Mouse (Mus musculus) thymus, adult 2 months (tissue): ENCODE measurements at regions not wholly inside any gene's neighbourhood (a gene's known extent, or its start where the extent isn't known, plus 50 kb on each side); places are given as distances from the start of the nearest gene placed in this dataset.

ENCODE experiments used
- DNase-seq: peaks from one replicate; pipeline ENCODE4 v3.0.0; 2021
- H3K27ac ChIP-seq: fragments of 200-500 bp; 2 replicates; pipeline ENCODE4 v1.5.1; 2012; ENCODE audit warnings: low read length, control low read depth; ENCODE audit not compliant: control insufficient read depth, insufficient read depth
- H3K27me3 ChIP-seq: fragments of 200-500 bp; 2 replicates; pipeline ENCODE4 v1.6.1; 2012; ENCODE audit warnings: mild to moderate bottlenecking, low read length, moderate library complexity, mixed read lengths; ENCODE audit not compliant: control insufficient read depth, insufficient read depth
- H3K36me3 ChIP-seq: fragments of 200-500 bp; 2 replicates; pipeline ENCODE4 v1.6.1; 2012; ENCODE audit warnings: mild to moderate bottlenecking, low read length, moderate library complexity; ENCODE audit not compliant: control insufficient read depth, insufficient read depth
- H3K4me1 ChIP-seq: fragments of 200-500 bp; replicated peaks from 2 replicates; pipeline ENCODE4 v1.6.1; 2012; ENCODE audit warnings: low read length; ENCODE audit not compliant: control insufficient read depth, insufficient read depth
- H3K4me3 ChIP-seq: fragments of 200-500 bp; 2 replicates; pipeline ENCODE4 v1.5.1; 2012; ENCODE audit warnings: mild to moderate bottlenecking, low read length, control low read depth, moderate library complexity; ENCODE audit not compliant: control insufficient read depth, insufficient read depth
- CTCF ChIP-seq: fragments of 200-500 bp; IDR thresholded peaks from 2 replicates; pipeline ENCODE4 v1.5.1; 2012; ENCODE audit warnings: mild to moderate bottlenecking, control low read depth, low read length, moderate library complexity, borderline replicate concordance; ENCODE audit not compliant: control insufficient read depth, poor library complexity, insufficient read depth; ENCODE audit errors: extremely low read depth
- POLR2A ChIP-seq: fragments of 200-500 bp; IDR thresholded peaks from 2 replicates; pipeline ENCODE4 v1.6.1; 2012; ENCODE audit warnings: mild to moderate bottlenecking, low read length, control low read depth, moderate library complexity; ENCODE audit not compliant: control insufficient read depth, poor library complexity, insufficient read depth; ENCODE audit errors: extremely low read depth
- WGBS: fragments of 180-500 bp; shearing (Covaris S2); methylation state at CpG from one replicate; pipeline ENCODE4 v1.1.7; 2018; 5-methylcytosine and 5-hydroxymethylcytosine counted together

GRCm38 (mm10) chr6:99843507-99843906 lies 117.3 kb upstream of the Prok2 start:
- Histone ChIP-seq H3K4me1 (no peaks in the 10 kb centered on the region), H3K4me3 (no peak overlapping the region), H3K36me3 (no peaks in the 10 kb centered on the region), H3K27ac (no peak overlapping the region), H3K27me3 (no peaks in the 10 kb centered on the region)
- DNase-seq, result no peak
- no peak for TF ChIP-seq POLR2A
- no peak for TF ChIP-seq CTCF
- 53% methylated on average over 3 of the region's 3 CpGs for WGBS

DNA sequence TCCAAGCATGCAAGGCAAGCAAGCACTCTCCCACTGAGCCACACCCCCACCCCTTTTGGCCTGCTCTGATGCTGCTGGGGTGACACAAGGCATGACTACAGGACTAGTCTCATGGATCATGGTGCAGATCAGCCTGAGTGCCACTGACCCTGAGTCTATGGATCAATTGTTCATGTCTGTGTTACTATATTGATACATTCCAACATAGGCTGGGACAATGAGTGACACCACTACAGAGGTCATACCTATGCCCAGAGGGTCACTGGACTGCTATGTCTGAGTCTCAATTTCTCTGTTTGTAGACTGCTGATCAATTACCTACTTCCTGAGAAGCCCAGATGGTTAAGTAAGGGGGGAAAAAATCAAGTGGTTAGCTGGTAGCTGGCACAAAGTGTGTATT lies 116.5 kb upstream of the Prok2 start:
- no peak for DNase-seq
- TF ChIP-seq POLR2A (no peak), CTCF (no peak)
- Histone ChIP-seq H3K27me3 (no peaks in the 10 kb centered on the region), H3K4me1 (no peaks in the 10 kb centered on the region), H3K27ac (no peak overlapping the region), H3K36me3 (no peaks in the 10 kb centered on the region), H3K4me3 (no peak overlapping the region)

DNA sequence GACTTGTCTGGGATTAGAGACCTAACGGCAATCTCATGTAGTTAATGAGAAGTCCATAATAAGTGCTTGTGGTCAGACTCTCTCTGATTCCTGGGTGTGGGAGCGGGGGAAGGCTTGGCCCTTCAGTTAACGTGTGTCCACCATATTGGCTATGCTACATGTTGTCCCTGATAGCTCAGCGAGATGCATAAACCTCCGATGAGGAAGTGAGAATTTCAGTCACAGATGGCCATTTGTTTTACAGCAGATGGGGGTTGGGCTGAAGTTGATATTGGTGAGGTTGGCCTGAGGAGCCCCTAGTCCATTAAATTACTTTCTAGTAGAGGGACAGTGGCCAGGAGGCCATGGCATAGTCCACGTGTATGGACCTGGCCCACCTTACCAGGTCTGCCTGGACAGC lies 114.6 kb upstream of the Prok2 start:
- no peak overlapping the region for H3K4me3 ChIP-seq
- DNase-seq, result no peak
- H3K4me1 ChIP-seq, result no peaks in the 10 kb centered on the region
- WGBS, result 69% methylated on average over 6 of the region's 6 CpGs
- H3K36me3 ChIP-seq, result no peaks in the 10 kb centered on the region
- no peak overlapping the region for H3K27ac ChIP-seq
- H3K27me3 ChIP-seq, result no peaks in the 10 kb centered on the region
- TF ChIP-seq CTCF, result no peak
- no peak for TF ChIP-seq POLR2A

DNA sequence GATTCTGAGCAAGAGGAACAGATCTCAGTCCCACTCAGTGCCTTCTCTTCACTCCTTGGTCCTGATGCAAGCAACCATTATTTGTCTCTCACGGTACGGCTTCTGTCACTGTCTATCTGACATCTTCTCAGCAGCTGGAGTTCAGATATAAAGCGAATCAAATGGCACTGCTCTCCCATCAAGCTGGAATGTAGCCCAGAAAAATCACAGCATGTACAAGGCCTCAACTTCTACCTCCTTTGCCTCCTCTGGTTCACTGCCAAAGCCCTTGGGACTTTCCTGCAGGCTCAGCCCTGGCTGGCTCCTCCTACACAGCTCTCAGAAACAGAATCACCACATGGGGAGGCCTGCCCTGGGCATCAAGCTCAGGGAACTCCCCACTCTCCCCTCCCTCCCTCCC lies 107.1 kb upstream of the Prok2 start:
- Histone ChIP-seq H3K4me1 (no peaks in the 10 kb centered on the region), H3K36me3 (no peaks in the 10 kb centered on the region), H3K4me3 (no peak overlapping the region), H3K27me3 (no peaks in the 10 kb centered on the region), H3K27ac (no peak overlapping the region)
- DNase-seq, result no peak
- no peak for TF ChIP-seq CTCF
- TF ChIP-seq POLR2A, result no peak
- 91% methylated on average over 3 of the region's 3 CpGs for WGBS

DNA sequence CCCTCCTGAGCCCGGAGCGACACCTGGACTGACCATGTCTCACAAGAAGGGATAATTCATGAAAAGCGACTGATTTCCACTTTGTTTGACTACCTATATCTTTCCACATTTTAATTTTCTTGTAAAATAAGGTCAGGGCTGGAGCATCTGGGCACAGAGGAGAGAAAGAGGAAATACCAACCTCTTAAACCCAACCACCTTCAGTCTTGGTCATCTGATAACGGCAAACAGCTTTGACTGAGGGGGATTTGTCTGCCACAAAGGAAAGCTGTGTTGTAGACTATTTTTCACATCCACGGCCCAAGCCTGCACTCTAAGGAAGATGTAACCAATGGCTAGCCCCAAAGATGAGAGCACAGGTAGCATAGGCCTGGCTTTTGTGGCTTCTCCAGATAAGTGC lies 101.4 kb upstream of the Prok2 start:
- TF ChIP-seq POLR2A, result no peak
- no peak for TF ChIP-seq CTCF
- Histone ChIP-seq H3K27me3 (no peaks in the 10 kb centered on the region), H3K36me3 (no peaks in the 10 kb centered on the region), H3K27ac (no peak overlapping the region), H3K4me1 (no peaks in the 10 kb centered on the region), H3K4me3 (no peak overlapping the region)
- 62% methylated on average over 5 of the region's 5 CpGs for WGBS
- DNase-seq, result no peak

- Histone ChIP-seq H3K4me1 (no peaks in the 10 kb centered on the region), H3K4me3 (no peak overlapping the region), H3K27ac (no peak overlapping the region), H3K27me3 (no peaks in the 10 kb centered on the region), H3K36me3 (no peaks in the 10 kb centered on the region)
- TF ChIP-seq POLR2A, result no peak
- TF ChIP-seq CTCF, result no peak
- DNase-seq, result no peak
- WGBS, result 93% methylated on average over 6 of the region's 6 CpGs
Measured at GRCm38 (mm10) chr6:99824808-99825207, 98.6 kb upstream of the Prok2 start.

DNA sequence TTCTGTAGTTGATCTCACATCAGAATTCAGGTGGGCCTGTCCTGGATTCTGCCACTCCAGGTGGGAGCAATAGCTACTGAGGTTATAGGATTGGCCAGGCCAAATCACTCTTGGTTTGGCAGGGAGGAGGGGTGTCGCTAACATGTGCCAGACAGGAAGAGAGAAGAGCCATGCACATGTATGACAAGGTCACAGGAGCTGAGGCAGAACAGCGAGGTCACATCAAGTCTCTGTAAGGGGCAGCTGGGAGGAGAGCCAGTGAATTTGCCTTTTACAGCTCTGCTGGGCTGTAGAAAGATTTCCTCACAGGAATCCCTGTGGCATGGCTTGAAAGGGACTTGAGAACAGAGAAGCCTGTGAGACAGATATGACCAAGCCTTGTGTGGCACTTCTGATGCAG lies 96.3 kb upstream of the Prok2 start:
- TF ChIP-seq POLR2A, result no peak
- no peak for TF ChIP-seq CTCF
- WGBS, result 91% methylated on average over 2 of the region's 2 CpGs
- no peak overlapping the region for H3K27ac ChIP-seq
- no peaks in the 10 kb centered on the region for H3K36me3 ChIP-seq
- no peaks in the 10 kb centered on the region for H3K4me1 ChIP-seq
- no peak overlapping the region for H3K4me3 ChIP-seq
- no peaks in the 10 kb centered on the region for H3K27me3 ChIP-seq
- DNase-seq, result no peak

DNA sequence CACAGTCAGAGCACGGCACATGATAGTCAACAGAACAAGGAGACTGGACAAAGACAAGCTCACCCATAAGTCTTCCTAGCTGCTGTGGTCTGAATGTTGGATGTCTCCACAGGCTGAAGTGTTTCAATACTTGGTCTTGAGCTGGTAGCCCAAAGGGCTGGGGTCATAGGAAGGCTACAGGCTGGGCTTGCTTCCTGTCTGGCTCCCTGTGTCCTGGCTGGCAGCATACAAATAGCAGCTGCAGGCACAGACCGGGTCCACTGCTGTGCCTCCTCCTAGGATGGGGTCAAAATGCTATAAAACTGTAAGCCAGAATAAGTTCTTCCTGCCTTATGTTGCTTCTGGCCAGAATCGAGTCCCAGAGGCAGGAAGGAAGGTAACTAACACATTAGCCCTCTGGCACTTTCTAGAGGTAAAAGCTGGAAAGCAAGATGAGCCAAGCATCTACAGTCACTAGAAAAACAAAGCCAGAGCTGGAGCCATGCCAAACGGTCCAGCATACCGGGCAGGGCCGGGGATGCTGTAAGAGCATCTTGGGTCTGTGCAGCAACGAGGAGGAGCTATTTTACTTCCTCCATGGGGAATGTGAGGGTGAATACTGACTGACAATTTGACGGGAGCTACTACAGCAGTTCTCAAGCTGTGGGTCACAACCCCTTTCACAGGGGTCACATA lies 93.2 kb upstream of the Prok2 start:
- no peaks in the 10 kb centered on the region for H3K4me1 ChIP-seq
- WGBS, result 61% methylated on average over 8 of the region's 8 CpGs
- TF ChIP-seq CTCF (no peak), POLR2A (no peak)
- no peaks in the 10 kb centered on the region for H3K27me3 ChIP-seq
- H3K4me3 ChIP-seq, result no peak overlapping the region
- DNase-seq, result no peak
- H3K36me3 ChIP-seq, result no peaks in the 10 kb centered on the region
- H3K27ac ChIP-seq, result no peak overlapping the region
